Mouse (Mus musculus): ENCODE data around the gene Prph2.

Prph2 gene

DNA sequence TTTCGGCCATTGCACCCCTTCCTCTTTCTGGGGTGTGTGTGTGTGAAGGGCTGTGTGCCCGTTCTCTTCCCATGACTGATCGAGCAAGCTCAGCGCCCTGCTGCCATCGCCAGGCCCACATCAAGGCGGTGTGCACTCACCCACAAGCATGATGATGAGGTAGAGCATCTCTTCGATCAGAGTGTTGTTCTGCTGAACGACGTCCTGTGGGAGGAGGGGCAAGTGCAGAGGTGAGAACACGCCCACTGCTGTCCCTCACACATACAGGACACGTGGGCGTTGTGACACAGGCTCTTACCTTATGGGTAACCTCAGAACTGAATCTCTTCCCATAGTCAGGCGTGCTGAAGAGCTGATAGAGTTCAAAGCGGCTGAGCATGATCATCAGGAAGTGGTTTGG is 56.6 kb downstream of the Prph2 start:
- no peak for DNase-seq (ENCODE audit: low read depth)

DNA sequence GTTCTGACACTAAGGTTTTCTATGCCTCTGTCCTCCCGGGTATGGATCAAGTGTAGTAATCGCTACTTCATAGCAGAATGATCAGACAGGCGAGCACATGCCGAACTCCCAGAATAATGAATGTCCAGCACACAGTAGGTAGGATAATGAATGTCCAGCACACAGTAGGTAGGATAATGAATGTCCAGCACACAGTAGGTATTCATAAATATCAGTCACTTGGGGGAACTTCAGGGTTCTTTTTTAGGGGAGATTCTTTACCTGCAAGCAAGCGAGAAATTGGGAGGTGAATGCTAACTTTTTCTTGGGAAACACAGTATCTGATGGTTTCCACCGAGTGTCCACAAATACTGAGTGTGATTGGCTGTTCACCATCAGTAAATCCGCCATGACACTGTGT is 62.3 kb downstream of the Prph2 start:
- no peak for DNase-seq (ENCODE audit: low read depth)
